Mouse (Mus musculus) embryonic facial prominence, embryonic 10.5 days (tissue): ENCODE results near the gene Crhr1. TPM values are rescaled to one million over a fixed set of nuclear protein-coding genes. Genes with fewer than 3 reads are reported as not detected.
"Not testable (repeated sequence)": the region's sequence is repeated elsewhere in the genome, so short reads cannot be mapped to it uniquely, and the experiment has no call there.

Experiments
- DNase-seq: peaks from one replicate; pipeline ENCODE4 v3.0.0-alpha.2; 2017; ENCODE audit warnings: low spot score
- H3K27ac ChIP-seq: fragments of 300-500 bp; sonication (generic); replicated peaks from 2 replicates; pipeline ENCODE4 v1.5.1; 2016; ENCODE audit warnings: mild to moderate bottlenecking
- H3K27me3 ChIP-seq: fragments of 300-500 bp; sonication (generic); replicated peaks from 2 replicates; pipeline ENCODE4 v1.6.1; 2016; ENCODE audit warnings: low read depth, mild to moderate bottlenecking; ENCODE audit not compliant: poor library complexity, severe bottlenecking
- H3K36me3 ChIP-seq: fragments of 300-500 bp; sonication (generic); replicated peaks from 2 replicates; pipeline ENCODE4 v1.6.1; 2016; ENCODE audit warnings: mild to moderate bottlenecking, moderate library complexity
- H3K4me1 ChIP-seq: fragments of 300-500 bp; sonication (generic); 2 replicates; pipeline ENCODE4 v1.6.1; 2016
- H3K4me3 ChIP-seq: fragments of 300-500 bp; sonication (generic); 2 replicates; pipeline ENCODE4 v1.5.1; 2016; ENCODE audit warnings: mild to moderate bottlenecking, moderate library complexity
- H3K9me3 ChIP-seq: fragments of 300-500 bp; sonication (generic); 2 replicates; pipeline ENCODE4 v1.6.1; 2016; ENCODE audit warnings: mild to moderate bottlenecking
- WGBS: fragments of 180-500 bp; shearing (Covaris S2); methylation state at CpG from one replicate; pipeline ENCODE4 v1.1.7; 2016; 5-methylcytosine and 5-hydroxymethylcytosine counted together
- polyA plus RNA-seq: library from polyadenylated mRNA; unstranded; fragments of >200 nt; fragmentation: Nextera tagmentation; extraction: Ambion mirVana; gene quantifications from 2 replicates; pipeline ENCODE4 v1.2.1, GENCODE M21; 2016

Crhr1 gene
- polyA plus RNA-seq, 1 experiment from 2014 or later = 0.30 TPM

GRCm38 (mm10) chr11:104214128-104214527 is 81.5 kb downstream of the Crhr1 start:
- H3K4me1 ChIP-seq, H3K27ac ChIP-seq, H3K9me3 ChIP-seq, H3K4me3 ChIP-seq, H3K27me3 ChIP-seq, H3K36me3 ChIP-seq, DNase-seq: not testable (repeated sequence)
- WGBS = 97% methylated on average over 5 of the region's 5 CpGs

DNA sequence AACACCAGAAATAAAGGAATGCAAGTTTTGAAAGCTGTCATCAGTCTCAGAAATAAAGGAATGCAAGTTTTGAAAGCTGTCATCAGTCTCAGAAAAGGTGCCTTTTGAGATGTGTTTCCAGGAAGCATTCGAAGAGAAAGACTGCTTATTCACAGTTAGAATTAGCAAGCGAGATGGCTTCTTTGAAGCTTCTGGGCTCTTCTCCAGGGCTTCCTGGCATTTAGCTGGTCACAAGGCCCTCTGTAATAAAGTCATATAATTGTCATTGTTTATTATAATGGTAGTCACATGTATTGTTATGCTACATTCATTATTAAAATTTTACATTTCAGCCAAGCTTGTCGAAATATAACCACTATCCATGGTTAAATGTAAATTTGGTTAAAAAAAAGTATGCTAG is 85.4 kb downstream of the Crhr1 start:
- Histone ChIP-seq H3K4me1 (peaks cover 6% of the 10 kb centered on the region; the same call in 1 of the 2 replicates), H3K27me3 (no peaks in the 10 kb centered on the region), H3K4me3 (no peak overlapping the region), H3K27ac (no peak overlapping the region), H3K9me3 (no peaks in the 10 kb centered on the region), H3K36me3 (no peaks in the 10 kb centered on the region)
- no peak for DNase-seq
- WGBS = 81% methylated on average over 3 of the region's 3 CpGs

DNA sequence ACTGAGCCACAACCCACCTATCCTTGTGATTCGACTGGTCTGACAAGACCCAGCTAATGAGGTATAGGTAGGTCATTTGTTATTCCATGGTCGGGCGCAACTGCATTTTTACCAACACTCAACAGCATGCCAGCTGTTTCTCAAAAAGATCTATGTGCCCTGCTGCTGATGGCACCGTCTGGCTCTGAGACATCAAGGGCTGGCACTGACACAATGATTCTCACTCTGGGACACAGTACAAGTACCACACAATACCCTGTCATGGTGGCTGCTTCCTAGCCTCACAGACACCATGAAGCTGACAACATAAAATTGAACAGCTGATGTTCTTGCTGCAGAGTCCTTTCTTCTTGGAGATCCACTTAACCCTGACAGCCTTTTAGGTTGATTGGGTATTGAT is 87.6 kb downstream of the Crhr1 start:
- Histone ChIP-seq H3K4me1 (0 out of 2 replicates have a peak, but pooled peaks cover 4% of the 10 kb centered on the region), H3K4me3 (no peak overlapping the region), H3K36me3 (no peaks in the 10 kb centered on the region), H3K9me3 (no peaks in the 10 kb centered on the region), H3K27ac (no peak overlapping the region), H3K27me3 (no peaks in the 10 kb centered on the region)
- no peak for DNase-seq
- WGBS = 85% methylated on average over 4 of the region's 4 CpGs

GRCm38 (mm10) chr11:104221751-104222150 is 89.1 kb downstream of the Crhr1 start:
- Histone ChIP-seq H3K9me3 (no peaks in the 10 kb centered on the region), H3K27me3 (no peaks in the 10 kb centered on the region), H3K4me3 (no peak overlapping the region), H3K36me3 (no peaks in the 10 kb centered on the region), H3K27ac (no peak overlapping the region), H3K4me1 (0 out of 2 replicates have a peak, but pooled peaks cover 4% of the 10 kb centered on the region)
- 80% methylated on average over 5 of the region's 5 CpGs for WGBS
- no peak for DNase-seq

- WGBS = 88% methylated on average over 9 of the region's 9 CpGs
- DNase-seq = no peak
- Histone ChIP-seq H3K27ac (no peak overlapping the region), H3K4me1 (no peaks in the 10 kb centered on the region), H3K36me3 (no peaks in the 10 kb centered on the region), H3K27me3 (0 out of 2 replicates have a peak, but pooled peaks cover 3% of the 10 kb centered on the region), H3K4me3 (no peak overlapping the region), H3K9me3 (no peaks in the 10 kb centered on the region)
Observed at GRCm38 (mm10) chr11:104223301-104223700, 90.6 kb downstream of the Crhr1 start.

Other genes starting within 250 kb of the Crhr1 start
- 54.4 and 56.8 TPM in 2 replicates for gene Nsf, start 178.8 kb upstream of the Crhr1 start, polyA plus RNA-seq
- gene Arf2, start 166.1 kb upstream of the Crhr1 start, polyA plus RNA-seq = 71.4 and 73.5 TPM in 2 replicates
- not detected in 2 replicates for gene Sppl2c, start 53.5 kb downstream of the Crhr1 start, polyA plus RNA-seq
- gene Mapt, start 98.5 kb downstream of the Crhr1 start, polyA plus RNA-seq = 10.7 and 14.7 TPM in 2 replicates